Mouse (Mus musculus): ENCODE data around the gene Pcsk5.

Gene Pcsk5

GRCm38 (mm10) chr19:17837471-17837859 is at the start of gene Pcsk5:
TSS of gene Pcsk5 (minus strand) at chr19:17837632.
- DNase-seq (ENCODE audit: low spot score in 2 of 2) = peak; percentile 49 to 67

GRCm38 (mm10) chr19:17875804-17876203 is 38.4 kb upstream of the Pcsk5 start:
- no peak for DNase-seq (ENCODE audit: low spot score in 2 of 2)

GRCm38 (mm10) chr19:17874388-17874787 is 37.0 kb upstream of the Pcsk5 start:
- DNase-seq (ENCODE audit: low spot score in 2 of 2) = no peak

- no peak for DNase-seq (ENCODE audit: low spot score in 2 of 2)
These were observed 36.3 kb upstream of the Pcsk5 start for GRCm38 (mm10) chr19:17873755-17874154.

GRCm38 (mm10) chr19:17866317-17866891 is 29.0 kb upstream of the Pcsk5 start:
- DNase-seq (ENCODE audit: low spot score in 2 of 2) = no peak

GRCm38 (mm10) chr19:17860351-17861014 is 23.1 kb upstream of the Pcsk5 start:
- no peak for DNase-seq (ENCODE audit: low spot score in 2 of 2)

- DNase-seq (ENCODE audit: low spot score in 2 of 2) = no peak
These were observed 19.3 kb upstream of the Pcsk5 start for GRCm38 (mm10) chr19:17856741-17857140.

- no peak for DNase-seq (ENCODE audit: low spot score in 2 of 2)
These were observed 11.0 kb upstream of the Pcsk5 start for GRCm38 (mm10) chr19:17848417-17848816.

- DNase-seq (ENCODE audit: low spot score in 2 of 2) = no peak
These were observed 8.5 kb upstream of the Pcsk5 start for GRCm38 (mm10) chr19:17845967-17846366.

GRCm38 (mm10) chr19:17841586-17841985 is 4.2 kb upstream of the Pcsk5 start:
- DNase-seq (ENCODE audit: low spot score in 2 of 2) = no peak

- DNase-seq (ENCODE audit: low spot score in 2 of 2) = peak in 1 of 2 experiments; percentile 27
These were observed 2.4 kb upstream of the Pcsk5 start for GRCm38 (mm10) chr19:17839856-17840255.

GRCm38 (mm10) chr19:17836566-17837470 is 614 bp downstream of the Pcsk5 start:
- DNase-seq (ENCODE audit: low spot score in 2 of 2) = peak; percentile 14 to 67

- DNase-seq (ENCODE audit: low spot score in 2 of 2) = peak; percentile 12 to 58
These were observed 1.5 kb downstream of the Pcsk5 start for GRCm38 (mm10) chr19:17835681-17836565.

GRCm38 (mm10) chr19:17834894-17835293 is 2.5 kb downstream of the Pcsk5 start:
- DNase-seq (ENCODE audit: low spot score in 2 of 2) = no peak

GRCm38 (mm10) chr19:17831376-17831775 is 6.1 kb downstream of the Pcsk5 start:
- DNase-seq (ENCODE audit: low spot score in 2 of 2) = no peak

GRCm38 (mm10) chr19:17828414-17828813 is 9.0 kb downstream of the Pcsk5 start:
- DNase-seq (ENCODE audit: low spot score in 2 of 2) = no peak

GRCm38 (mm10) chr19:17826694-17827093 is 10.7 kb downstream of the Pcsk5 start:
- DNase-seq (ENCODE audit: low spot score in 2 of 2) = no peak

GRCm38 (mm10) chr19:17820046-17820445 is 17.4 kb downstream of the Pcsk5 start:
- no peak for DNase-seq (ENCODE audit: low spot score in 2 of 2)

GRCm38 (mm10) chr19:17819081-17819480 is 18.4 kb downstream of the Pcsk5 start:
- DNase-seq (ENCODE audit: low spot score in 2 of 2) = no peak

- DNase-seq (ENCODE audit: low spot score in 2 of 2) = no peak
These were observed 22.4 kb downstream of the Pcsk5 start for GRCm38 (mm10) chr19:17815062-17815461.

- no peak for DNase-seq (ENCODE audit: low spot score in 2 of 2)
These were observed 23.9 kb downstream of the Pcsk5 start for GRCm38 (mm10) chr19:17813449-17813990.
